Mouse (Mus musculus) E14TG2a.4 (cell line): ENCODE results near the gene Wfdc1.

ENCODE experiments used
- CTCF ChIP-seq: conservative IDR thresholded peaks from 2 replicates; pipeline ENCODE4 v1.5.1; 2014; ENCODE audit warnings: low read length
- POU5F1 ChIP-seq: IDR thresholded peaks from 2 replicates; pipeline ENCODE4 v1.6.1; 2014; ENCODE audit warnings: low read length, borderline replicate concordance

DNA sequence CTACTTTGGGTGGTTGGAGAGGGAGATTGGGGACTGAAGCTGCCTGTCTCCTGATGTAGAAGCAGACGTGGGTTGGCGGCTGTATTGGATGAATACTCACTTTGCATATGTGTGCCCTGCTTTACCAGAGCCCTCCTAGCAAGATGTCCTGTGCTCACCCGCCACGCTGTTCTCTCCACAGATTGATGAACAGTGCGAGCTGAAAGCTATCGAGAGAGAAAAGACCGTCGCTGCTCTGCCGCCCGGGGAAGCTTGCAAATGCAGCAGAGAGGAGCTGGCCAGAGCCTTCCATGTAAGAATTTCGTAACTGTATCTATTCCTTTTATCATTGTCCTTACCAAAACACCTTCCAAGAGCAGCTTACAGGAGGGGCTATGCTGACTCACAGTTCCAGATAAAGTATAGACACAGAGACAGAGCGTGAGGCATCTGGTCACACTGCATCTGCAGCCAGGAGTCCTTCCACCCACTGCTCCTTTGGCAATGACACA, 52.9 kb downstream of the Wfdc1 start:
- TF ChIP-seq CTCF (no peak), POU5F1 (no peak)
